Mouse (Mus musculus): ENCODE results near the gene Ppfibp2. TPM values are rescaled to one million over a fixed set of nuclear protein-coding genes. Genes with fewer than 3 reads are reported as not detected.

Ppfibp2 gene
- total RNA-seq, 2 experiments from 2014 or later, result 3.5 to 4.5 TPM

- no peak for DNase-seq (ENCODE audit: low spot score in 2 of 2)
Observed at GRCm38 (mm10) chr7:107610880-107611279, 15.9 kb downstream of the Ppfibp2 start.

GRCm38 (mm10) chr7:107618028-107618992, 23.3 kb downstream of the Ppfibp2 start:
- DNase-seq (ENCODE audit: low spot score in 2 of 2), result no peak

GRCm38 (mm10) chr7:107619225-107619624, 24.2 kb downstream of the Ppfibp2 start:
- no peak for DNase-seq (ENCODE audit: low spot score in 2 of 2)

- no peak for DNase-seq (ENCODE audit: low spot score in 2 of 2)
Observed at GRCm38 (mm10) chr7:107620137-107620536, 25.1 kb downstream of the Ppfibp2 start.

GRCm38 (mm10) chr7:107624432-107624831, 29.4 kb downstream of the Ppfibp2 start:
- DNase-seq (ENCODE audit: low spot score in 2 of 2), result no peak

- no peak for DNase-seq (ENCODE audit: low spot score in 2 of 2)
Observed at GRCm38 (mm10) chr7:107625061-107625460, 30.1 kb downstream of the Ppfibp2 start, which contains the start of gene 5330417H12Rik. Gene 5330417H12Rik (minus strand): TSS chr7:107625161.

GRCm38 (mm10) chr7:107625781-107626180, 30.8 kb downstream of the Ppfibp2 start:
- no peak for DNase-seq (ENCODE audit: low spot score in 2 of 2)

GRCm38 (mm10) chr7:107628383-107628782, 33.4 kb downstream of the Ppfibp2 start:
- no peak for DNase-seq (ENCODE audit: low spot score in 2 of 2)

- DNase-seq (ENCODE audit: low spot score in 2 of 2), result no peak
Observed at GRCm38 (mm10) chr7:107633201-107633600, 38.2 kb downstream of the Ppfibp2 start.

- DNase-seq (ENCODE audit: low spot score in 2 of 2), result no peak
Observed at GRCm38 (mm10) chr7:107637398-107637797, 42.4 kb downstream of the Ppfibp2 start.

GRCm38 (mm10) chr7:107638026-107638425, 43.0 kb downstream of the Ppfibp2 start:
- DNase-seq (ENCODE audit: low spot score in 2 of 2), result no peak

- peak; percentile 25 to 31 for DNase-seq (ENCODE audit: low spot score in 2 of 2)
Observed at GRCm38 (mm10) chr7:107642586-107643275, 47.7 kb downstream of the Ppfibp2 start.

- no peak for DNase-seq (ENCODE audit: low spot score in 2 of 2)
Observed at GRCm38 (mm10) chr7:107644987-107645386, 50.0 kb downstream of the Ppfibp2 start.

- no peak for DNase-seq (ENCODE audit: low spot score in 2 of 2)
Observed at GRCm38 (mm10) chr7:107648937-107649688, 54.1 kb downstream of the Ppfibp2 start.

GRCm38 (mm10) chr7:107649990-107650389, 55.0 kb downstream of the Ppfibp2 start:
- no peak for DNase-seq (ENCODE audit: low spot score in 2 of 2)

- no peak for DNase-seq (ENCODE audit: low spot score in 2 of 2)
Observed at GRCm38 (mm10) chr7:107651821-107652220, 56.8 kb downstream of the Ppfibp2 start.

GRCm38 (mm10) chr7:107656451-107656850, 61.4 kb downstream of the Ppfibp2 start:
- no peak for DNase-seq (ENCODE audit: low spot score in 2 of 2)

- no peak for DNase-seq (ENCODE audit: low spot score in 2 of 2)
Observed at GRCm38 (mm10) chr7:107659186-107659918, 64.3 kb downstream of the Ppfibp2 start.

- DNase-seq (ENCODE audit: low spot score in 2 of 2), result peak; percentile 70 to 81
Observed at GRCm38 (mm10) chr7:107661189-107661842, 66.3 kb downstream of the Ppfibp2 start.

GRCm38 (mm10) chr7:107661843-107662281, 66.9 kb downstream of the Ppfibp2 start:
- DNase-seq (ENCODE audit: low spot score in 2 of 2), result no peak

Data from layer of hippocampus, postnatal 10 days (tissue).